Mouse (Mus musculus) 3T3-L1 (cell line): ENCODE data around the gene Ppara.

ENCODE experiments used
- DNase-seq: peaks from one replicate; pipeline ENCODE4 v3.0.0-alpha.2; 2015; ENCODE audit warnings: low read depth, low spot score

Gene Ppara

GRCm38 (mm10) chr15:85728224-85728623, 6.6 kb upstream of the Ppara start:
- DNase-seq: no peak

DNA sequence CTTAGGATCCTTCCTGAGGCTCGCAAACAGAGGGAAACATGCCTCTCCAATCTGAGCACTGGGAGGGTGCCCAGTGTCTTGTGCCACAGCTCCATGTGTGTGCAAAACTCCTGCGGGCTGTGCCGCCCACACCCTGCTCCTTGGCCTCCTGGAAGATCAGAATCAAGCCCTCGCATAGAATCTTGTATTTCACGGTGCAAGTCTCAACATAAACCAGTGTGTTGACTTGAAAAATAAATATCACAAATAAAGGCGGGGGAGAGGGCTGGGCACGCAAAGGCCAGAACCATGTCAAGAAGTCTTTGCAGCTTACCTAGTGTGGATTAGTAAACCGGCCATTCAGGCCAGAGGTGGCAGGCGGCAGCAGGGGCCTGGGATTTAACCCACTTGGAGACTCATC, 5.5 kb upstream of the Ppara start:
- no peak for DNase-seq

- no peak for DNase-seq
Measured at GRCm38 (mm10) chr15:85730027-85730426, 4.8 kb upstream of the Ppara start.

DNA sequence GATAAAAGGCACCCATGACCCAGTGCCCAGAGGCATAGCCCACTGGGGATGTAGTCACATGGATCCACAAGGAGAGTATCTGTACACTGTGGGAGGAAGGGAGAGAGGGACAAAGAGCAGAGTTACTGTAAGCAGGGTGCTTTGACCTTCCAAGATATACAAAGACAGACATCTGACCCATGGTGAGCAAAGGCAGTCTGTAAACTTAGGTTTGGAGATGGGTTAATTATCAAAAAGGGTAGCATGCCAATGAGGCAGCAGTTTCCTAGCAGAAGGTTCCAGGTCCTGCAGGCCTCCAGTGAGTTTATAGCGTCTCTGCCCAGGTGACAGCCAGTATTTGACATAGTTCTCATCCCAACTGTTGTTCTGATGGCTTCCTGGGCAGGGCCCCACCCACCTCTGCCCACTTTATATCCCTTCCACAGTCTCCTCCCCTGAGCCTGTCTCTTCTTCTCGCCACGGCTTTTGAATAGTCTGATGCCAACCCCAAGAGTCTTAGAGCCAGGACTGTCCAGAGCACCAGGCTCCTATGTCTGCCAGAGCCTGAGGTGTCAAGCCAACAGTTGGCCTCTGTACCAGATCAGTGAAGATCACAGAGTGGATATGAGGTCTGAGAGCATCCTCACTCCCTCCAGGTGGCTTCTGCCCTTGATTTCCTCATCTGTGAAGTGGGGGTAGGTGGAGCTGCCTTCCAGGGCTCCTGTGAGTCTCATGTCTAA, 2.7 kb upstream of the Ppara start:
- no peak for DNase-seq

- DNase-seq: no peak
Measured at GRCm38 (mm10) chr15:85732604-85732968, 2.2 kb upstream of the Ppara start.

- no peak for DNase-seq
Measured at GRCm38 (mm10) chr15:85733686-85734085, 1.1 kb upstream of the Ppara start.

DNA sequence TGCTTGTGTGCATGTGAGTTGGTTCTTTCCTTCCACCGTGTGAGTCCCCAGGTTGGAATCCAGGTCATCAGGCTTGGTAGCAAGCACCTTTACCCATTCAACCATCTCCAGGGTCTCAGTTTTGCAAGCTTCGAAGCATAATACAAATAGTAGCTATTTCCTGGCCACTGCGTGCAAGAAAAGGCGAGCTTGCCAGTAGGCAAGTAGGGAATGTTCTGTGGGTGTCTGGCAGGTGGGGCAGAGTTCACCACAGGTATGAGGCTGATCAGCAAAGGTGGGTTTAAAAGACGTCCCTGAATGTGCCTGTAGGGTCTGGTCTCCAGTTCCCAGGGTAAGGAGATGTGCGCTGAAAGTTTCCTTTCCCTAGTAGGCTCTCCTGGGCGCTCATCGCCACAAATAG, 635 bp upstream of the Ppara start:
- DNase-seq: no peak

DNA sequence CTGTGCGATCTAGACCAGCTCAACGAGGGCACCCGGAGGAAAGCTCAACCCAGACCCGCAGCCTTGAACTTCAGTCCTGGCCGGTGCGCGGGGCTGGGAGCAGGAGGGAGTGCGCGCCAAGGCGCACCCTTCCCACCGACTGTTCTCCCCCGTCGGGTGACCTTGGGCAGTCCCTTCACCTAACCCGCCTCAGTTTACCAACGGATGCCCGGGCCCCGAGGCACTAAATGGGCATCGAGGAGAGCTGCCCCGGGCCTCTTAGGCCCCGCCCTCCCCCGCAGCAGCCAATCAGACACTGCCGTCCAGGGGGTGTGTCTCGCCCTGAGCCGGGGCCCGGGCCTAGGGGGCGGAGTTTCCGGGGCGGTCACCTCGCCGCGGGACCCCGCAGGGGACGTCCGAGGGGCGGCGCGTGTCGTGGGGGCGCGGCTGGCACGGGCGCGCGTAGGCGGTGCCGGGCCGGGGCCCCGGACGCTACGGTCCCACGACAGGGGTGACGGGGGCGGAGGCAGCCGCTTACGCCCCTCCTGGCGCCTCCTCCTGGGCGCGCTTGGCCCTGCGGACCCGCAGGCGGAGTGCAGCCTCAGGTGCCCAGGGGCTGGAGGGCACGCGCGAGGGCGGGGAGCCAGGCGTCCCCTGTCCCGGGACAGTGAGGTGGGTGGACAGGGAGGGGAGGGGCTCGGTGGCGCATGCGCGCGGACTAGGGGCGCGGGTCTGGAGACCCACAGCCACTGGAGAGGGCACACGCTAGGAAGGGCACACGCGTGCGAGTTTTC, 466 bp downstream of the Ppara start:
- no peak for DNase-seq

DNA sequence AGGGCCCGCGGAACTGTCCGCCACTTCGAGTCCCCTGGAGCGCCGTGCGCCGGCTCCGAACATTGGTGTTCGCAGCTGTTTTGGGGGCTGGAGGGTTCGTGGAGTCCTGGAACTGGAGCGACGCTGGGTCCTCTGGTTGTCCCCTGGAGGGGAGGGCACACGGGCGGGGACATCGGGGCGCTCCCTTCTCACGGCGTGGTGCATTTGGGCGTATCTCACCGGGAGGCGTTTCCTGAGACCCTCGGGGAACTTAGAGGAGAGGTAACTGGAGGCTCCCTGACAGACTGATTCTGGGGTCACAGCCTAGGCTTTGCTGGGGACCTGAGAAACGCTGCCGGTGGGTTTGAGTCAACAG, 1.0 kb downstream of the Ppara start:
- DNase-seq: no peak

- no peak for DNase-seq
Measured at GRCm38 (mm10) chr15:85736506-85736905, 1.7 kb downstream of the Ppara start.

- DNase-seq: no peak
Measured at GRCm38 (mm10) chr15:85738416-85738815, 3.6 kb downstream of the Ppara start.

DNA sequence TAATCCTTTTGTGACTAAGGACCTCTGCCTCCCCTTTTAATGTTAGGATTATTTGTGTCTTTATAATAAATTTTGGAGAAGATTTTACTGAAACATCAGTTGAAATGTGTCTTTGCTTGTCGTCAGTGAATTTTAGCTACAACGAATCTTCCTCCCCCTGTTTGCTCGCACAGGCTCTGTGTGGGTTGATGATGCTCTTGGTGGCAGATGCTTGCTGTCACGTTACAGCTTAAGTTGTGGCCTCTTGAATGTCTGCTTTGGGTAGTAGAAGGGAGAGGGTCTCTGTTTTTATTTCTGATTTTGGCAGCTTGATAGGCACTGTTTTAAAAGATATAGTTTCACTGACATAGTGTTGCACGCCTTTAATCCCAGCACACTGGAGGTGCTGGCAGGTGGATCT, 4.2 kb downstream of the Ppara start:
- DNase-seq: no peak

DNA sequence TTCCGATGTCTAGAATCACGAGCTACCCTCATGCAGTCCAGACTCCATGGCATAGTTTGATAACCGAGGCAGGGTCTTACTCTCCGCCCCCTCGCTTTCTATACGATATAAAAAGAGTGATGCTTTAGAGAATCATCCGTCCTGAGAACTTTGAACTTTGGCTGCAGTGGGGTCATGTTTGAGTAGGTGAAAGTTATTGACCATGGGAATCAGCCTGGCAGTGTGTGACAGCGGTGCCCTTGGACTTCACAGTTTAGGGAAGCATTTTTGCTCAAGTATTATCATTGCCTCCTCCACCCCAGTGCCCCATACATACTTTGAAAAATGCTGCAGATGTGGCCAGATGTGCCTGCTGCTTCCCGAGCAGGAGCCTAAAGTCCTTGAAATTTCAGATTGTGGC, 7.8 kb downstream of the Ppara start:
- no peak for DNase-seq

DNA sequence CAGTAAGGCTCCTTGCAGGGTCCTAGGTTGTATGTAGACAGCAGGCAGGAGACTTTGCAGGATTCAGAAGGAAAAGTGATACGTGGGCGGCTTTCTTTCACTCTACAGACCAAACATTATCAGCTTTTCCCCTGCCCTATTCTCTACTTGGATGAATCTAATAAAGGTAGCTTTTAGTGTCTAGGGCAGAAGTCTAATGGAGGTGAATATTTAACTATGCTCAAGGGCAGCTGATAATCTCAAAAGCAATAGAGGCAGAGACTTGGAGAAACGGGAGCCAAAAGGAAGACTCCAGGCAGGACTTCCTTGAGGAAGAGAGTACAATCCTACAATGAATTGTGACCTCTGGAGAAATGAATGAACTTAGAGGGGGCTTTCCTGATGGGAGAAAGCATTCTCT, 9.2 kb downstream of the Ppara start:
- no peak for DNase-seq

DNA sequence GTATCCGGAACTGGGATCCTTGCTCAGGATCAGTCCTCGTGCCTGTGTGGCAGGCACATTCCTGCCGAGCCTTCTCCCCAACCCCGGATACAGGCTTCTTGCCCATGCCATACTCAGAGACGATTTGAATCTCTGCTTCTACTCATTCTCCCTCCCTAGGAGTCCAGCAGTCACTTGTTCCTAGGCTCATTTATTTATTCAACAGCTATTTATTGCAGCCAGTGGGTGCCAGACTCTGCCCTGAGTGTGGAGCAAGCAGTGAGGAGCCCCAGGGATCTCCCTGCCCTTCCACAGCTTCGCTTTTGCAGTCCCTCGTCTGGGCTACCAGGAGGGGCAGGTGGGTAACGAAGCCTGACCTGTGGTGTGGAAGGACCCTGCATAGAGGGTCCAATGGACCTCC, 11.4 kb downstream of the Ppara start:
- DNase-seq: no peak

DNA sequence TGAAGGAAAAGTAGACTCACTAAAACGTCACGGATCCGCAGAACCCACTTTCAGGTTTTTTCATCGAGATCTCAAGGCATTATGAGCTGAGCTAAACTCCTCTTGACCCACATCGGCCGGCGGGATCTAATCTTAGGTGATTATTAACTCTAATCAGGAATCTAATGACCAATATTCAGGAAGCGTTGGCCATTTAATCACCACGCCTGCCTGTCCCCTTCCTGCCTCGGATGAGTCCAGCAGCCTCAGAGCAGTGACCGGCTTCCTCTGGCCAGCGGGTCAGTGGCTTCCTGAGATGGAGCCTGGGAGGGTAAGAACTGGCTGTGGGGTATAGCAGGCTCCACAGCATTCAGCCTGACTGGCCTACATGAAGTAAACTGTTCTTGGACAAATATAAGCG, 11.9 kb downstream of the Ppara start:
- DNase-seq: no peak

DNA sequence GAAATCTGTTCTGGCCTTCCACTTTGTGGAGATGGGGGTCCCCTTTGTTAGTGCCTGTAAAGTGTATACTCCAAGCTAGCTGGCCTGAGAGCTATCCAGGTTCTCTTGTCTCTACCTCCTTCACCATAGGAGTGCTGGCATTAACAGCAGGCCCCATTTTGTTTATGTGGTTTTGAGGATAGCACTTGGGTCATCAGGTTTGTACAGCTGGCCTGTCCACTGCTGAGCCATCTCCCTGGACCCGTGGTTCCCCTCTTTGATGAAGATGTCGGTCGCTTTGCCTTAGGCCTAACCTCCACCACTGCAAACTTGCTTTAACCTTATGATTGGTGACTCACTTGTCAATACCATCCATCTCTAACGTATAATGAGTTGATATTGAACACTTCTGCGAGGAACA, 13.2 kb downstream of the Ppara start:
- no peak for DNase-seq

DNA sequence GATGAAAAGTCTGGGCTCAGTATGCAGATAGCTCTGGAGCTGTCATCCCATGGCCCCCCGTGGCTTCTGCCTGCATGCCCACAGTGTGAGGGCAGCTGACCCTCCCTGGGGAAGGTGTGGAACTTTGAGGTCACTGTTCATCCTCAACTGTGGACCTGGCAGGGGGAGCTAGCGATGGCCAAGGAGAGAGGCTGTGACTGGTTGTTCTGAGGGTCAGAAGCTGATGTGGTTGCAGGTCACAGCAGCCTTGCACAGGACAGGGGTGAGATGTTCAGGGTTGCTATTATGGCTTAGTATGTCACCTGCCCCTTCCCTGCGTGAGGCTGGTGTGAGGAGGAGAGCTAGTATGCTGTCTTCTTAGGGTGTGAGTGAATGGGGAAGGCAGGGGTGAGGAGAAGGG, 13.7 kb downstream of the Ppara start:
- DNase-seq: no peak

GRCm38 (mm10) chr15:85749141-85749540, 14.4 kb downstream of the Ppara start:
- DNase-seq: no peak

DNA sequence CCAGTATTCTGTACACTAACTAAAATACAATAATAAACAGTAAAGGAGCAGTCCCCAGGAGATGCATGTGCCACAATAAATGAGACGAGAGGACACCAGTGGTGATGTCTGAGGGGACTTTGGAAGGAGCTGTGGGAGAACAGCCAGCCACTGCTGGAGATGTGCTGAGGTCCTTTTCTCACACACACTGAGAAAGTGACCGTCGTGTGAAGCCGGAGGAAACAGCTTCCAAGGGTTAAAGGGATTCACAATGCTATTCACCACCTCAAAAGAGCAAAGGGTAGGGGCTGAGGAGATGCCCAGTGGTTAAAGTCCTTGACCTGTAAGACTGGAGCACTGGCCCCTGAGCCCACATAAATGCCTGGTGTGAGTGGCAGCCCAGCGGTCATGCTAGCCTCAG, 15.3 kb downstream of the Ppara start:
- DNase-seq: no peak

GRCm38 (mm10) chr15:85752655-85753054, 17.9 kb downstream of the Ppara start:
- DNase-seq: no peak

DNA sequence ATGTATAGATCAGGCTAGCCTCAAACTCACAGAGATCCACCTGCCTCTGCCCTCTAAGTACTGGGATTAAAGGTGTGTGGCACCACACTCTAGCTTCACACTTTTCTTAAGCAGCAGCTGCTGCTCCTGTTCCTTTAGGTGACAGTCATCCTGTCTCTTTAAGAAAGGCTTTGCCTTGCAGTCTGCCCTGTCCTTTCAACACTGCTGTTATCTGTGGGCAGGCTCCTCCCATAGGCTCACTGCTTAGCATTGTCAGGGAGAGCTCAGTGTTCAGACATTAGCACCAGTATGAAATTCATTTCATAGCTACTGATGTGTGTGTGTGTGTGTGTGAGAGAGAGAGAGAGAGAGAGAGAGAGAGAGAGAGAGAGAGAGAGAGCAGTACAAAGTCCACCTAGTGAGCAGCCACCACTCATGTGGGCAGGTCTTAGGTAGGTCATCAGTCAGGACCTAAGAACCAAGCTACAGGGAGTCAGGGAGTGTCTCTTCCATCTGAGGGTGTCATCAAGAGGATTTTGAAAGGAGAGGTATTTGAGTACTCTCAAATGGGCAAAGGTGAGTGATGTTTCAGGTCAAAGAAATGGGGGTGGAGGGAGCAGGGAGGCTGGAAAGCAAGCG, 19.4 kb downstream of the Ppara start:
- no peak for DNase-seq

DNA sequence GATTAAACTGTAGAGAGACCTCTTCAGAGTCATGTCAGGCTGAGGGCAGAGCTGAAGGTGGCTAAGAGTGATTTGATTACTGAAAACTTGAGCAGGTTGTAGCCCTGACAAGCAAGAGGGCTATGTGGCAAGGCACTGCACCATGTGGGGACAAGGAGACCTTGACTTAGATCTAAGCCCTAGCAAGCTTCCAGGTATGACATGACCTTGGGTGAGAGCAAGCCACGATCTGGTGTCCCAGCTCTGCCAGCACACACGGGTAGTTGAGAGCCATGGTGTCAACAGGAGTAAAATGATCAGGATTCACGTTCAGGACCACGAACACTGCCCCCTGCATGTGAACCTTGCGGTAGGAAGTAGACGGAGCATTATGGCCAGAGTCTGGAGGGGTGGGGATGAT, 20.4 kb downstream of the Ppara start:
- DNase-seq: no peak
